Mouse (Mus musculus): ENCODE results near the gene Cldn3. TPM values are rescaled to one million over a fixed set of nuclear protein-coding genes. Genes with fewer than 3 reads are reported as not detected.

The Cldn3 gene
- polyA plus RNA-seq, 1 experiment from 2014 or later, result 1.2 TPM

Other genes starting within 250 kb of the Cldn3 start
- 5.0 and 6.6 TPM in 2 replicates for gene Eln, start 238.9 kb upstream of the Cldn3 start, polyA plus RNA-seq (2015; fragmentation: Nextera tagmentation; extraction: Ambion mirVana)
- 0.13 TPM in 1 of 2 replicates, not detected in the other for gene Tmem270, start 79.5 kb upstream of the Cldn3 start, polyA plus RNA-seq (2015; fragmentation: Nextera tagmentation; extraction: Ambion mirVana)
- gene Cldn13, start 70.7 kb upstream of the Cldn3 start, polyA plus RNA-seq (2015; fragmentation: Nextera tagmentation; extraction: Ambion mirVana), result 278 and 316 TPM in 2 replicates
- 17.2 and 21.3 TPM in 2 replicates for gene Mettl27, start 53.8 kb upstream of the Cldn3 start, polyA plus RNA-seq (2015; fragmentation: Nextera tagmentation; extraction: Ambion mirVana)
- gene Cldn4, start 39.3 kb upstream of the Cldn3 start, polyA plus RNA-seq (2015; fragmentation: Nextera tagmentation; extraction: Ambion mirVana), result 0.18 and 0.38 TPM in 2 replicates
- gene Abhd11, start 22.9 kb downstream of the Cldn3 start, polyA plus RNA-seq (2015; fragmentation: Nextera tagmentation; extraction: Ambion mirVana), result 26.6 and 27.1 TPM in 2 replicates
- gene Stx1a, start 37.3 kb downstream of the Cldn3 start, polyA plus RNA-seq (2015; fragmentation: Nextera tagmentation; extraction: Ambion mirVana), result 1.1 and 1.3 TPM in 2 replicates
- 14.3 and 14.9 TPM in 2 replicates for gene Dnajc30, start 78.0 kb downstream of the Cldn3 start, polyA plus RNA-seq (2015; fragmentation: Nextera tagmentation; extraction: Ambion mirVana)
- gene Bud23, start 78.7 kb downstream of the Cldn3 start, polyA plus RNA-seq (2015; fragmentation: Nextera tagmentation; extraction: Ambion mirVana), result 52.7 and 56.4 TPM in 2 replicates
- 0.13 and 0.30 TPM in 2 replicates for gene Vps37d, start 92.1 kb downstream of the Cldn3 start, polyA plus RNA-seq (2015; fragmentation: Nextera tagmentation; extraction: Ambion mirVana)
- gene Mlxipl, start 103.7 kb downstream of the Cldn3 start, polyA plus RNA-seq (2015; fragmentation: Nextera tagmentation; extraction: Ambion mirVana), result 9.6 and 11.9 TPM in 2 replicates
- gene Tbl2, start 163.4 kb downstream of the Cldn3 start, polyA plus RNA-seq (2015; fragmentation: Nextera tagmentation; extraction: Ambion mirVana), result 11.7 and 12.2 TPM in 2 replicates
- gene Bcl7b, start 182.1 kb downstream of the Cldn3 start, polyA plus RNA-seq (2015; fragmentation: Nextera tagmentation; extraction: Ambion mirVana), result 26.2 and 27.7 TPM in 2 replicates
- gene Baz1b, start 201.1 kb downstream of the Cldn3 start, polyA plus RNA-seq (2015; fragmentation: Nextera tagmentation; extraction: Ambion mirVana), result 18.2 and 20.1 TPM in 2 replicates

Measured in liver, embryonic 15.5 days (tissue).